Mouse (Mus musculus) midbrain, embryonic 14.5 days (tissue): Measurements from ENCODE around the gene Aup1. TPM values are rescaled to one million over a fixed set of nuclear protein-coding genes. Genes with fewer than 3 reads are reported as not detected.

ENCODE experiments used
- ATAC-seq: fragments of 200-750 bp; cut with Nextera tagmentation; 2 replicates; pipeline ENCODE4 v1.8.0; 2017; ENCODE audit warnings: moderate number of reproducible peaks, moderate library complexity; ENCODE audit not compliant: low FRiP score, low TSS enrichment
- DNase-seq: peaks from one replicate; pipeline ENCODE4 v3.0.0-alpha.2; 2015
- H3K27ac ChIP-seq: fragments of 300-500 bp; sonication (generic); replicated peaks from 2 replicates; pipeline ENCODE4 v1.5.1; 2014; ENCODE audit warnings: mild to moderate bottlenecking, low read depth, low read length, moderate library complexity
- H3K27me3 ChIP-seq: fragments of 300-500 bp; sonication (generic); 2 replicates; pipeline ENCODE4 v1.6.1; 2014; ENCODE audit warnings: low read length, control low read depth, mixed read lengths; ENCODE audit not compliant: control insufficient read depth, insufficient read depth
- H3K36me3 ChIP-seq: fragments of 300-500 bp; sonication (generic); 2 replicates; pipeline ENCODE4 v1.6.1; 2014; ENCODE audit warnings: low read length, control low read depth; ENCODE audit not compliant: control insufficient read depth, insufficient read depth
- H3K4me1 ChIP-seq: fragments of 300-500 bp; sonication (generic); 2 replicates; pipeline ENCODE4 v1.6.1; 2014; ENCODE audit warnings: mild to moderate bottlenecking, antibody characterized with exemption, low read length, control low read depth; ENCODE audit not compliant: control insufficient read depth, insufficient read depth
- H3K4me2 ChIP-seq: fragments of 300-500 bp; sonication (generic); 2 replicates; pipeline ENCODE4 v1.6.1; 2014; ENCODE audit warnings: mild to moderate bottlenecking, low read length, moderate library complexity
- H3K4me3 ChIP-seq: fragments of 300-500 bp; sonication (generic); replicated peaks from 2 replicates; pipeline ENCODE4 v1.5.1; 2014; ENCODE audit warnings: low read depth, low read length
- H3K9ac ChIP-seq: fragments of 300-500 bp; sonication (generic); replicated peaks from 2 replicates; pipeline ENCODE4 v1.6.1; 2014; ENCODE audit warnings: mild to moderate bottlenecking, low read length, moderate library complexity
- H3K9me3 ChIP-seq: fragments of 300-500 bp; sonication (generic); 2 replicates; pipeline ENCODE4 v1.6.1; 2016; ENCODE audit warnings: low read length, control low read depth, mixed read lengths; ENCODE audit not compliant: control insufficient read depth
- WGBS: fragments of 180-500 bp; shearing (Covaris S2); extraction: QIAGEN DNeasy Blood & Tissue Kit; methylation state at CpG from one replicate; pipeline ENCODE4 v1.1.7; 2014; 5-methylcytosine and 5-hydroxymethylcytosine counted together
- polyA plus RNA-seq: library from polyadenylated mRNA; unstranded; fragments of >200 nt; fragmentation: Nextera tagmentation; extraction: Ambion mirVana; gene quantifications from 2 replicates; pipeline ENCODE4 v1.2.1, GENCODE M21; 2014

The Aup1 gene
- polyA plus RNA-seq, 1 experiment from 2014 or later = 111 TPM

GRCm38 (mm10) chr6:83049367-83049766 lies 5.0 kb upstream of the Aup1 start:
- Histone ChIP-seq H3K27me3 (no peaks in the 10 kb centered on the region), H3K36me3 (peaks cover 9% of the 10 kb centered on the region), H3K4me1 (peaks cover 11% of the 10 kb centered on the region), H3K27ac (no peak overlapping the region), H3K4me2 (no peak overlapping the region), H3K9me3 (no peaks in the 10 kb centered on the region), H3K4me3 (no peak overlapping the region), H3K9ac (no peak overlapping the region)
- DNase-seq (no peak), ATAC-seq (no peak)
- 76% methylated on average over 10 of the region's 10 CpGs for WGBS

GRCm38 (mm10) chr6:83053136-83053960 lies 973 bp upstream of the Aup1 start:
- ATAC-seq = 0 out of 2 replicates have a peak, but pooled peaks have one; percentile 3
- H3K9me3 ChIP-seq = no peaks in the 10 kb centered on the region
- H3K4me1 ChIP-seq = peaks cover 19% of the 10 kb centered on the region
- peak; percentile 64 for DNase-seq
- peak overlapping the region; percentile 85 for H3K27ac ChIP-seq
- WGBS = 3% methylated on average over 26 of the region's 26 CpGs
- peak overlapping the region; percentile 86 for H3K4me3 ChIP-seq
- H3K36me3 ChIP-seq = peaks cover 32% of the 10 kb centered on the region
- H3K9ac ChIP-seq = peak overlapping the region; percentile 92
- H3K4me2 ChIP-seq = peak overlapping the region; percentile 93
- no peaks in the 10 kb centered on the region for H3K27me3 ChIP-seq

GRCm38 (mm10) chr6:83054871-83055431 lies 630 bp downstream of the Aup1 start, which contains the start of gene Htra2:
Htra2 (minus strand) TSS chr6:83055273.
- Histone ChIP-seq H3K36me3 (peaks cover 32% of the 10 kb centered on the region), H3K9ac (peak within 1 kb of the TSS; percentile 92), H3K27ac (peak within 1 kb of the TSS; percentile 85), H3K4me2 (peak within 1 kb of the TSS; percentile 93), H3K9me3 (no peaks in the 10 kb centered on the region), H3K27me3 (no peaks in the 10 kb centered on the region), H3K4me3 (peak within 1 kb of the TSS; percentile 86), H3K4me1 (peaks cover 19% of the 10 kb centered on the region)
- ATAC-seq (no peak; the same call in 1 of the 2 replicates), DNase-seq (peak; percentile 37)
- under 1% methylated on average over 50 of the region's 50 CpGs for WGBS

GRCm38 (mm10) chr6:83057790-83058189 lies 3.5 kb downstream of the Aup1 start, which contains the start of gene Dqx1:
Dqx1 (plus strand) TSS chr6:83057844.
- Histone ChIP-seq H3K27ac (no peak within 1 kb of the TSS), H3K4me3 (no peak within 1 kb of the TSS), H3K4me2 (no peak within 1 kb of the TSS), H3K4me1 (peaks cover 16% of the 10 kb centered on the region), H3K9me3 (no peaks in the 10 kb centered on the region), H3K9ac (no peak within 1 kb of the TSS), H3K27me3 (0 out of 2 replicates have a peak, but pooled peaks cover 12% of the 10 kb centered on the region), H3K36me3 (peaks cover 22% of the 10 kb centered on the region)
- DNase-seq (peak; percentile 46), ATAC-seq (no peak)
- 45% methylated on average over 3 of the region's 3 CpGs for WGBS

- H3K9ac ChIP-seq = no peak overlapping the region
- WGBS = 83% methylated on average over 2 of the region's 2 CpGs
- no peak overlapping the region for H3K4me3 ChIP-seq
Measured at GRCm38 (mm10) chr6:83058725-83059124, 4.4 kb downstream of the Aup1 start.

GRCm38 (mm10) chr6:83065995-83066394 lies 11.7 kb downstream of the Aup1 start:
- 35% methylated on average over 8 of the region's 8 CpGs for WGBS
- Histone ChIP-seq H3K4me3 (no peak overlapping the region), H3K4me1 (0 out of 2 replicates have a peak, but pooled peaks cover 3% of the 10 kb centered on the region), H3K36me3 (no peaks in the 10 kb centered on the region), H3K27me3 (peaks cover 88% of the 10 kb centered on the region), H3K9me3 (no peaks in the 10 kb centered on the region), H3K27ac (no peak overlapping the region), H3K9ac (no peak overlapping the region), H3K4me2 (no peak overlapping the region)
- no peak for ATAC-seq
- DNase-seq = no peak

More at GRCm38 (mm10) chr6:83058725-83059124, 4.4 kb downstream of the Aup1 start:
- DNase-seq = no peak
- no peaks in the 10 kb centered on the region for H3K9me3 ChIP-seq
- H3K4me2 ChIP-seq = no peak overlapping the region
- peaks cover 8% of the 10 kb centered on the region for H3K4me1 ChIP-seq
- peaks cover 21% of the 10 kb centered on the region for H3K27me3 ChIP-seq
- no peak for ATAC-seq
- no peak overlapping the region for H3K27ac ChIP-seq
- H3K36me3 ChIP-seq = peaks cover 22% of the 10 kb centered on the region

- H3K9ac ChIP-seq = no peak overlapping the region
- DNase-seq = no peak
- H3K27me3 ChIP-seq = peaks cover 90% of the 10 kb centered on the region
- 0 out of 2 replicates have a peak, but pooled peaks cover 3% of the 10 kb centered on the region for H3K4me1 ChIP-seq
- no peak overlapping the region for H3K27ac ChIP-seq
- WGBS = 28% methylated on average over 6 of the region's 6 CpGs
- no peaks in the 10 kb centered on the region for H3K36me3 ChIP-seq
- ATAC-seq = no peak
- no peak overlapping the region for H3K4me3 ChIP-seq
- H3K4me2 ChIP-seq = no peak overlapping the region
- no peaks in the 10 kb centered on the region for H3K9me3 ChIP-seq
Measured at GRCm38 (mm10) chr6:83066441-83066840, 12.1 kb downstream of the Aup1 start.

- no peak for DNase-seq
- no peak for ATAC-seq
- Histone ChIP-seq H3K9me3 (no peaks in the 10 kb centered on the region), H3K27me3 (peaks cover 93% of the 10 kb centered on the region), H3K27ac (no peak overlapping the region), H3K9ac (no peak overlapping the region), H3K4me1 (0 out of 2 replicates have a peak, but pooled peaks cover 3% of the 10 kb centered on the region), H3K4me3 (peak overlapping the region; percentile 12; the same call in 1 of the 2 replicates), H3K36me3 (no peaks in the 10 kb centered on the region), H3K4me2 (no peak overlapping the region)
- 1% methylated on average over 8 of the region's 8 CpGs for WGBS
Measured at GRCm38 (mm10) chr6:83068221-83068620, 13.9 kb downstream of the Aup1 start.
